Mouse (Mus musculus): Measurements from ENCODE around the gene Ptgfrn. TPM values are rescaled to one million over a fixed set of nuclear protein-coding genes. Genes with fewer than 3 reads are reported as not detected.

Ptgfrn gene
- polyA plus RNA-seq, 1 experiment, result not detected

DNA sequence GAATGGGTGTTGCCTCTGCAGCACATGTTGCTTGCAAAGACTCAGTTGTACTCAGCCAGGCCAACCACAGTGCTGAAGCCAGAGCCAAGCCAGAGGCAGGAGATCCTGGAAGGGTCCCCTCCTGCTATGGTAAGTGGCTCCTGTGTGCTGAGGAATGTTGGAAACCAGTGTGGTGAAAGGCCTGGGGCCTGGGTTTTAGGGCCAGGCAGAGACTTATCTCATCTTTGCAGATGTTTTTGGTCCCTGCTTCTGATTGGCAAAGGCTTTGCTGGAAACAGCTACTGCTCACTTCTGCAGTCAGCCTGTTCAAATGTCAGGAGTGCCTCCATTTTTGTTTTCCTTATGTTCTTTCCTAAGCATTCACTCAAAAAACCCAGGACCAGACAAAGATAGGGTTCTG lies 19.0 kb upstream of the Ptgfrn start:
- no peak for TF ChIP-seq GATA1 (IDR thresholded peaks at IDR 0.05; ENCODE audit: low read length)

DNA sequence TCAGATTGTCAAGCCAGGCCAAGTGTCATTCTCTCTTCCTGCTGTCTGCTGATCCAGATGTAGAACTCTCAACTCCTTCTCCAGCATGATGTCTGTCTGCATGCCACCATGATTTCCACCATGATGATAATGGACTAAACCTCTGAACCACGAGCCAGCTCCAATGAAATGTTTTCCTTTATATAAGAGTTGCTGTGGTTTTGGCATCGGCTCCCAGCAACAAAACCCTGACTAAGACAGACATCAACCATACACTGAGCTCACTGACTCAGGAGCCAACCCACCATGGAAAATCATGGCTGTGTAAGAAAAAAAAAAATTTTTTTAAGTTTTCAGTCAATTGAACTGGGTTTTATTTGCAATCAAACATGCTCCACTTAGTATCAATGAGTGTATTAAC lies 17.7 kb upstream of the Ptgfrn start:
- no peak for TF ChIP-seq GATA1 (IDR thresholded peaks at IDR 0.05; ENCODE audit: low read length)

DNA sequence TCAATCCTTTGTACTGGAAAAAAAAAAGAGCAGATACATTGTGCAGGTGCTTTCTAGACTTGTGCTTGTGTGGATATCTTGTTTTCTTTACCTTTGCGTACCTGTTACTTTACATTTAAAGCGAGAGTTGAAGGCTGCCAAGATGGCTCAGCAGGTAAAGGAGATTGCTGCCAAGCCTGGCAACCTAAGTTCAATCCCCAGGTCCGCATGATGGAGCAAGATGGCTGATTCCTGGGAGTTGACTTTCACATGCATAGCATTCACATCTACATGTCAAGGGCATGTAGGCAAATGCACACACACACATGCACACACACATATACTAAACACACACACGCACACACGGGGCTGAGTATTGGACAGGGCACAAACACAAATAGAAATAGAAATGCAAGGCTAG lies 14.6 kb upstream of the Ptgfrn start:
- no peak for TF ChIP-seq GATA1 (IDR thresholded peaks at IDR 0.05; ENCODE audit: low read length)

DNA sequence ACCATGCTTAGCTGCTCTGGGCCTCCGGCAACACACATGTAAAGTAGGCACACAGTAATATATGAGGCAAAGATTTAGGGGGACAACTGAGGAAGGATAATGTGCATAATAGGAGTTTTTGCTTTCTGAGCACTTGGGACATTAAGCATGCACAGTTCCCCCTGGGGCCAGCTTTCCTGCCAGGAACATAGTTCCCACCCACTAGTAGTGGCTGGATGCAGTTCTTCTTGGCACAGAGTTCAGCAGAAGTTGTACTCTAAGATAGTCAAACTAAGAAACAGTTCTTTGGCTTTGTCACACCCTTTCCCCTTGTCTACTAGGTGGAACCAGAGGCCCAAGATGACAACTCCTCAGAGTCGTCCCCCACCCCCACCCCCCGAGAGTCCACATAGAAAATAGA lies 12.4 kb upstream of the Ptgfrn start:
- TF ChIP-seq GATA1 (IDR thresholded peaks at IDR 0.05; ENCODE audit: low read length), result no peak

DNA sequence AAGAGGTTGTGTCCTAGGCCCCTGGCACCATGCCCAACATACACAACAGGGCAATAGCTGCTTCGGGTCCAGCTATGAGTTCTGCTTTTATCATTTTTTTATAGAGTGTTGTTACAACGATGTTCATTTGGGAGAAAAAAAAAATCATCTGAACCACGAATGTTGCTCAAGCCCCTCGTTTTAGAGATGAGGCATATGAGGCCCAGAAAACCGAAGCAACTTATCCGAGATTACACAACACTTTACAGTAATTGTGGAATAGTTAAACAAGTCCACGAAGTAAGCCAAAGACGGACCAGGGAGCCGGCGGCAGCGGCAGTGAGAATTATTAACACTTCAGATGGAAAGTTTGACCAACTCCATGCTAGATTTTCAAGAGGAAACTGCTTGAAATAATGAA lies 7.7 kb upstream of the Ptgfrn start:
- TF ChIP-seq GATA1 (IDR thresholded peaks at IDR 0.05; ENCODE audit: low read length), result no peak

DNA sequence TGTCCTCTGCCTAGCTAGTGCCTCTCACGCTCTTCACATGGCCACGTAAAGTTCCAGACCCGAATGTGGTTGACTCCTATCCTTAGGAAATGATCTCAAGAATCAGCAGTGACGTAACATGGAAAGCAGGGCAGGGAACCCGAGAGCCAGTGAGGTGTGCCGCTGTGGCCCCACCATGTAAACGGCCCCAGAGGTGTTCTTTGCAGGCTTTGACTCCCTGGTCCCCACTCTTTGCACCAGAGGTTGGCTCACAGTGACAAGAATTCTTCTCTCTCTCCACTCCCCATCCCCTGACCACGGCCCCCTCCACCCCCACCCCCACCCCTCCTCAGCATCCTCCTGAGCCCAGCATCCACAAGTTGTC lies 7.3 kb upstream of the Ptgfrn start:
- TF ChIP-seq GATA1 (IDR thresholded peaks at IDR 0.05; ENCODE audit: low read length), result no peak

DNA sequence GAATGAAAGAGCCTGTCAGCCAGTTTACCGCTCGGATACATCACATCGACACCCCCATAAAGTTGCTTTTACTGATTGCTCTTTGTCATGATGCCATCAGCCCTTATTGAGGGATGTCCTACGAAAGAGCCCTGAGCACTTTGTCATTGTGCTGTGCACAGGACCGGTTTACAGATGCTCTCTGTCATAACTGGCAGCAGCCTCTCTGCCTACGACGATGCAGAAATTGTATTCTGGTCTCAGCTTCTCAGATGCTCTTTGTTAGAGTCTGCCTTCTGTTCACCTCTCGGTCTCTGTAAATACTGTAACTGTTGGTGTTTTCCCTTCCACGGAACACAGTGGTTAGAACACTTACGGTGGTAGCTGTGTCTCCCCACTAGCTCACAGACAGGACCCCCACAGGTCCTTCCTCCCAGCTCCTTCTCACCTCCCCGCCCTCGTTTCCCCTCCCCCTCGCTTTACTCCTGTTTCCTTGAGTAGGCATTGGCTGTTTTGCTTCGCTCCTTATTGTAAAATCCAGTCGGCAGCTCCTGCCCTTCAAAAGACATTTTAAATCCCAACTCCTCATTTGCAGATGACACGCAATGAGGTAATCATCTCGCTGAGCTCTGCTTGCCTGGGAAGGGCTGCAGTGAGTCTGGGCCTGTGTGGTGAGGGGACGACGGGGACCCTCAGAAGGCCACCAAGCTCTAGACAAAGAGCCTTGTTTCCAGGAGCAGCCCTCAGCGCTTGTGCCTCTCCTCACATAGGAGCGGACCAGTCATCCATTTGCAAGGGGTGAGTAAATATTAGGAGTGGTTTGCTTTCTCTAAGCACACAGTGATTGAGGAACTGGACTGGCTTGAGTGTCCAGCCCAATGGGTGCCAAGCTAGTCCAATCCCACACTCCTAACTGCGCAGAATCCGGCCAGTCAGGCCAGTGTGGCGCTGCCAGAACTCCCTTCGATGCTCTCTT lies 6.6 kb upstream of the Ptgfrn start:
- TF ChIP-seq GATA1 (IDR thresholded peaks at IDR 0.05; ENCODE audit: low read length), result no peak

DNA sequence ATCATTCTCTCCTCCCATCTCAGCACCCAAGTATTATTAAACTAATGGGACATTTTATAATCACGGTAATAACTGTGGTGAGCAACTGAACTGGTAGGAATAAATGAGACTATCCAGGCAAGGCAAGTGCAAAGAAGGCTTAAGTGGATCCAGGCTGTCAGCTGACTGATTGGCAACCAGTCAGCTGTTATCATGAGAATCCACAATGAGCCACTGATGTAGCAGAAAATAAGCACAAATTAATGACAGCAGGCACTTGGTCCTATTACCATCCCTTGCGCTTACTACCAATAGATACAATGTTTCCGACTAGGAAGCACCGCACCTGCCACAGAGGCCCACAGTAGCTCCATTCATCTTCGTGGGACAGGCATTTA lies 2.4 kb upstream of the Ptgfrn start:
- TF ChIP-seq GATA1 (IDR thresholded peaks at IDR 0.05; ENCODE audit: low read length), result no peak

DNA sequence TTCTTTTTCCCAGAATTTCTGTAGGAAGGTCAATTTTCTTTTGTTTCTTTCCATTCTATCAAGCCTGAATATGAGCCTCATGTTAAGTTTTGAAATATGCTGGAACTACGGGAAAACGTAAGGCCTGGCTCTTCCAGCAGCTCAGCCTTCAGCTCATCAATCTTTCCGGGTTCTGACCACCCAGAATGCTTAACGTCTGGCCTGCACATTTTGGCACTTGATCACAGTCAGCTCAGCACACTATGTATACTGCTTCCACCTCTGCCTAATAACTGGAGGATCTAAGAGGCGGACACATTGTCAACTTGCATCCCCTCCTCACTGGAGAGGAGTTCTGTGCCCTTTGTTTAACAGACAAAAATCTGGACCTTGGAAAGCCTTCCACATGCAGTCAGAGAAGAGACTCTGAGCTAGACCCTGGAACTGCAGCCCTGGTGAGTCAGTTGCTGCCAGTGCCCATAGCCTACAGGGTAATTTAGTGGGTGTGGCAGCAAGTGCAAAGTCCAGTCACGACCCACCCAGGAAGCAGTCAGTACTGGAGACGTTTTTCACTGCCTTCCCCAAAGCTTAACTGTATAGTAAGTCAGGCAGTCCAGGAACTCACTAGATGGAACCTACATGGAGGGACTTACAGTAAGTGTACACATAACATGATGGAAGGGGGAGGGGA lies 1.9 kb upstream of the Ptgfrn start:
- TF ChIP-seq GATA1 (IDR thresholded peaks at IDR 0.05; ENCODE audit: low read length), result no peak

DNA sequence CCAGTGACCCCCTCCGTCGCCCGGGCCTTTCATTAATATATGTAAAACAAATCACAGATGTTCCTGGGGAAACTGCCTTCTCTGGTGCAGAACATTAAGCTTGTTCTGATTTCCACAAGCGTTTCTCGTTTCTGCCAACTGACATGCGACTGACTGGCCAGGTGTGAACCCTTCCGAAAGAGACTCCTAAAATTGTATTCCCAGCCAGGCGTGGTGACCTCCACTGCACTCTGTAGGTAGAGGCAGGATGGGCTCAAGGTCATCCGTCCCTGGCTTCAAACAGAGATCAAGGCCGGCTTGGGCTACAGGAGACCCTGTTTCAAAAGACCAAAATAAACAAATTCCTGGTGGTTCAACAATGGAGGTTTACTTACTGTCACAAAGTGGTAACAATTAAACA lies 1.2 kb upstream of the Ptgfrn start:
- no peak for TF ChIP-seq GATA1 (IDR thresholded peaks at IDR 0.05; ENCODE audit: low read length)

DNA sequence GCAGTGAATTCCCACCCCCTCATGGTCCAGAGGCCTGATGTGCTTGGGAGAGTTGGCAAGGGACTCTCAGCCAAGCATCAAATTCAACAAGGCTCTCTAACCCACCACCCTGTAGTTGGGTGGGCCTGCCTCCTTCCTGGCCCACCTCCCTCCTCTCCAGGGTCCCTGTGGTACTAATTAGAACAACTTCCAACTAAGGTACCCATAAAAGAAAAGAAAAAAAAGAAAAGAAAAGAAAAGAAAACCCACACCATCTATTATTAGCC lies 693 bp upstream of the Ptgfrn start:
- no peak for TF ChIP-seq GATA1 (IDR thresholded peaks at IDR 0.05; ENCODE audit: low read length)

DNA sequence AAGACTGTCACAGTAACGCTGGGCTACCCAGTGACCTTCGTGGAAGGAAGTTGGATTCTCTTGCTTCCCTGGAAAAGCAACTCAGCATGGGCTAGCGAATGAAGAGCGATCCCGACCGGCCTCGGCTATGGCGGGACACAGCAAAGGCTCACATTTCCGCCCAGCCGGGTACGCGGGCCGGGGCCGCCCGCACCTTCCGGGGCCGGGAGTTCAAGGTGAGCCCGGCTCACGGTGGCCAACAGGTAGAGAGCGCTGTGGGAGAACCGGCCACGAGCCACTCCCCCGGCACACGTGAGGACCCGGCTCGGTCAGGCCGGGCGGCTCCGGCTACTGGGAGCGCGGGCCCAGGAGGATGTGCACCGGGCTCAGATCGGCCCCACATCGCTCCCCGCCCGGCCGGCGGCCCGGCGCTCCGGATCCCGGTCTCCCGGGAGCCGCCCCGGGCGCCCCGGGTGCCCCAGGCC lies 488 bp downstream of the Ptgfrn start:
- TF ChIP-seq GATA1 (IDR thresholded peaks at IDR 0.05; ENCODE audit: low read length), result no peak

DNA sequence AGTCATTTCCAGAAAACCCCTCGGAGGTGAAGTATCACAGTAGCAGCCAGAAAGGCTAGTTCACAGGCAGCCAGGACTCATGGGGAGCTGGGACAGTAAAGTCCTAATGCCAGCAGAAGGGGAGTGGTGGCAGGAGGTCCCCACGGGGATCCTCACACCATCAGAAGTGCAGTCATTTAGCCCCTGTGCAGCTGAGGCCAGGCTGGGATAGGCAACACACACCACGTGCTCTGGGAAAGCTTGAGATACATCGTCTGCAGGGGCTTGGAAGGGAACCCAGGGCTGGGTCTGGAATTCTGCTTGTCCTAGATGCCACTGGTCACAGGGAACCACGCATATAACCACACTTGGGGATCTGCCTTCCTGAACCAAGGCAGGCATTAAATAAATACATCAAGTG lies 1.2 kb downstream of the Ptgfrn start:
- no peak for TF ChIP-seq GATA1 (IDR thresholded peaks at IDR 0.05; ENCODE audit: low read length)

DNA sequence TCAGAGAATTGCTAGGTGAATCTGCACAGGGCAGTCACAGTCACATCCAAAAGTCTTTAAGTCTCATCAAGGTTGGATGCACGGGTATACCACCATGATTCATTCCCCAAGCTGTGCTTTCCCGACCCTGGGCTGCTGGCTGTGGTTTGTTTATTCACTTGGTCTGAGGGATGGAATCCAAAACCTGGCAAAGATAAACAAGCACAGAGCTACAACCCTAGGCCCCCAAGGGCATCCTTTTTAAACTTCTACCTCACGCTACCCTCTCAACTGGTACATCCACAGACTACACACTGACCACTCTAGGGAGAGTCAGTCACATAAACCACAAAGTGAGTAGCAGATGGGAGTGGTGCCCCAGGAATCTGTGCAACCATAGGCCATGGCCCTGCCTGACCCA lies 1.8 kb downstream of the Ptgfrn start:
- TF ChIP-seq GATA1 (IDR thresholded peaks at IDR 0.05; ENCODE audit: low read length), result no peak

DNA sequence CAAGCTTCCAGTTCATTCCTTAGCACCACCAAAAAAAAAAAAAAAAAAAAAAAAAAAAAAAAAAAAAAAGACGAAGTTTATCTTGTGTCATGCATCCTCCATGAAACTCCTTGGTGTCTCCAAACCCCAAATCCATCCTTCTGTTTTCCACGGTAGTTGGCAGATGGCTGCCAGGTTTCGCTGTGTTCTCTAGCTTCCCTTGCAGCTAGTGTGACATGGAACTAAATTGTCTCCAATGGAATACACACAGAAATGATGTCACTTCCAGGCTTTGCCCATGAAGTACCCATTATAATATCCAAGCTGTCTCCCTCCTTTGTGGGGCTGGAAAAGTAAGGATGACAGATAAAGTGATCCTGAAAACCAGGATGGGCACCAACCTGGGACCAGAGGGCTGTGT lies 3.8 kb downstream of the Ptgfrn start:
- TF ChIP-seq GATA1 (IDR thresholded peaks at IDR 0.05; ENCODE audit: low read length), result no peak

DNA sequence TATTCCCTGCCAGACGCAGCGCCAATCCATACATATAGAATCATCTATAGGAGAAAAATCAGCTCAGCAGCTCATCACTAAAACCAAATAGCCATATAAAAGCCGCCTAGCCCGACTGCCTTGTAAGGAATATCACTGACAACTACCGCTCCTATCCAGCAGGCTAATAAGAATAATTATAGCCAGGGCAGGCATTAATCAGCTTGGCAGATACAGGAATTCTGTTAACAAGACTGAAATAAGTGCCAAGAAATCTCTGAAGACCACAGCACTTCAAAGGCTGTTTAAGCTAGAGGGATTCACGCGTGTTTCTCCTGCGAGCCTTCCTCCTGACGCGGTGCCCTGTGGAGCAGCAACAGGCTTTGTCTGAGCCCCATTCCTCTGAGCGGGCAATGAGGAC lies 4.6 kb downstream of the Ptgfrn start:
- no peak for TF ChIP-seq GATA1 (IDR thresholded peaks at IDR 0.05; ENCODE audit: low read length)

DNA sequence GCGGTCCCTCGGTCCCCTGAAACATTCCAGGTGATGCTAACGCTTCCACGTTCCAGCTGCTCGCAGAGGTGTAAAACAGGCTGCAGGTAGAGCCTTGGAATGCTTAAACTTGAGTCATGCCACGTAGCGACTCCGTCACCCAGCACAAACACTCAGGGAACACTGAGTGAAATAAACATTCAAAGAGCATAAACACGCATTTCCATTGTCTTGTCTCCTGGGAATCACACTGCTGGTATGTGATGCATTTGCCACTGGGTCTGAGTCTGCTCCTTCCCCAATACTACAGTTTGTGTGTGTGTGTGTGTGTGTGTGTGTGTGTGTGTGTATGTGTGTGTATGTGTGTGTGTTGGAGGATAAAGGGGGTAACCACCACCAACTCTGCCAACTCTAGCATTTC lies 5.2 kb downstream of the Ptgfrn start:
- TF ChIP-seq GATA1 (IDR thresholded peaks at IDR 0.05; ENCODE audit: low read length), result no peak

All from G1E-ER4 (cell line).